Mouse (Mus musculus): Measurements from ENCODE around the gene Abcb11. TPM values are rescaled to one million over a fixed set of nuclear protein-coding genes. Genes with fewer than 3 reads are reported as not detected.

Abcb11 gene
- polyA plus RNA-seq, 1 experiment, result not detected

- TF ChIP-seq POLR2A (IDR thresholded peaks at IDR 0.05; ENCODE audit: insufficient read depth, low read length) (no peak), EP300 (IDR thresholded peaks at IDR 0.05; ENCODE audit: insufficient read depth, low read depth, low read length) (no peak), CTCF (IDR thresholded peaks at IDR 0.05; ENCODE audit: low read depth, low read length) (no peak)
- Histone ChIP-seq H3K9me3 (replicated peaks; ENCODE audit: control insufficient read depth, insufficient read depth, low read length, poor library complexity, severe bottlenecking) (no peaks in the 10 kb centered on the region), H3K9ac (ENCODE audit: low read depth, poor library complexity, severe bottlenecking) (no peak overlapping the region), H3K27me3 (ENCODE audit: control insufficient read depth, insufficient read depth, low read length, poor library complexity, severe bottlenecking) (no peaks in the 10 kb centered on the region), H3K36me3 (ENCODE audit: control insufficient read depth, insufficient read depth, low read length, poor library complexity, severe bottlenecking) (no peaks in the 10 kb centered on the region), H3K27ac (ENCODE audit: insufficient read depth, low read length) (no peak overlapping the region), H3K4me1 (ENCODE audit: control insufficient read depth, insufficient read depth, low read length) (peaks cover 1% of the 10 kb centered on the region), H3K4me3 (ENCODE audit: low read depth, low read length) (no peak overlapping the region)
Observed at GRCm38 (mm10) chr2:69226876-69227275, 115.5 kb downstream of the Abcb11 start.

- no peak overlapping the region for H3K4me3 ChIP-seq (ENCODE audit: low read depth, low read length)
- H3K36me3 ChIP-seq (ENCODE audit: control insufficient read depth, insufficient read depth, low read length, poor library complexity, severe bottlenecking), result no peaks in the 10 kb centered on the region
- H3K27ac ChIP-seq (ENCODE audit: insufficient read depth, low read length), result no peak overlapping the region
- H3K9me3 ChIP-seq (replicated peaks; ENCODE audit: control insufficient read depth, insufficient read depth, low read length, poor library complexity, severe bottlenecking), result no peaks in the 10 kb centered on the region
- peaks cover 1% of the 10 kb centered on the region for H3K4me1 ChIP-seq (ENCODE audit: control insufficient read depth, insufficient read depth, low read length)
- TF ChIP-seq POLR2A (IDR thresholded peaks at IDR 0.05; ENCODE audit: insufficient read depth, low read length), result no peak
- TF ChIP-seq CTCF (IDR thresholded peaks at IDR 0.05; ENCODE audit: low read depth, low read length), result no peak
- no peak for TF ChIP-seq EP300 (IDR thresholded peaks at IDR 0.05; ENCODE audit: insufficient read depth, low read depth, low read length)
- no peak overlapping the region for H3K9ac ChIP-seq (ENCODE audit: low read depth, poor library complexity, severe bottlenecking)
- no peaks in the 10 kb centered on the region for H3K27me3 ChIP-seq (ENCODE audit: control insufficient read depth, insufficient read depth, low read length, poor library complexity, severe bottlenecking)
Observed at GRCm38 (mm10) chr2:69224724-69225123, 117.7 kb downstream of the Abcb11 start.

GRCm38 (mm10) chr2:69222815-69223214 lies 119.6 kb downstream of the Abcb11 start:
- no peak overlapping the region for H3K27ac ChIP-seq (ENCODE audit: insufficient read depth, low read length)
- H3K9ac ChIP-seq (ENCODE audit: low read depth, poor library complexity, severe bottlenecking), result no peak overlapping the region
- H3K4me1 ChIP-seq (ENCODE audit: control insufficient read depth, insufficient read depth, low read length), result no peaks in the 10 kb centered on the region
- H3K4me3 ChIP-seq (ENCODE audit: low read depth, low read length), result no peak overlapping the region
- H3K9me3 ChIP-seq (replicated peaks; ENCODE audit: control insufficient read depth, insufficient read depth, low read length, poor library complexity, severe bottlenecking), result no peaks in the 10 kb centered on the region
- H3K36me3 ChIP-seq (ENCODE audit: control insufficient read depth, insufficient read depth, low read length, poor library complexity, severe bottlenecking), result no peaks in the 10 kb centered on the region
- H3K27me3 ChIP-seq (ENCODE audit: control insufficient read depth, insufficient read depth, low read length, poor library complexity, severe bottlenecking), result no peaks in the 10 kb centered on the region
- no peak for TF ChIP-seq CTCF (IDR thresholded peaks at IDR 0.05; ENCODE audit: low read depth, low read length)
- TF ChIP-seq POLR2A (IDR thresholded peaks at IDR 0.05; ENCODE audit: insufficient read depth, low read length), result no peak
- TF ChIP-seq EP300 (IDR thresholded peaks at IDR 0.05; ENCODE audit: insufficient read depth, low read depth, low read length), result no peak

DNA sequence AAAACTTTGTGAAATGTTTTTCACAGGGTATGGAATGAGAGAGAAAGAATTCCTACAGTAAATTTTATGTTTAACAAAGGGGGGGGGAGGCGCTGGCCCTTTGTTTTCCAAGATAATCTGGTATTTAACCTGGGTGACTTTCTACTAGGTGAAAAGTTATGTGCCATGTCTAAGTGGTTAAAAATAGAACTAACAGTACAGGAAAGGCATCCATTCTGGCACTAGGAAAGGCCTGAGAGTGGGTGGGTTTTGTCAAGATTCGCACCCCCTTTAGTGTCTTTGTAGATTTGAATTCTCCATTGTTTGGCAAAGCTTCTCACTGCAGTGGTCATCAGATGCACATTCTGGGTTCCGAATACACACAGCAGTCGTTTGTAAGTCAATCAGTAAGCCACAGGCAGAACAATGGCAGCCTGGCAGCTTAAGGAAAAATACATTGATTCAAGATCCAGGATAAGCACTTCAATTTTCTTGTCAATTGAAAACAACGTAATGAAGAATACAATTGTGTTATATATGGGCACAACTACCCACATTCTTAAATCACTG lies 120.5 kb downstream of the Abcb11 start:
- TF ChIP-seq EP300 (IDR thresholded peaks at IDR 0.05; ENCODE audit: insufficient read depth, low read depth, low read length), result no peak
- Histone ChIP-seq H3K27ac (ENCODE audit: insufficient read depth, low read length) (no peak overlapping the region), H3K27me3 (ENCODE audit: control insufficient read depth, insufficient read depth, low read length, poor library complexity, severe bottlenecking) (no peaks in the 10 kb centered on the region), H3K4me1 (ENCODE audit: control insufficient read depth, insufficient read depth, low read length) (no peaks in the 10 kb centered on the region), H3K9ac (ENCODE audit: low read depth, poor library complexity, severe bottlenecking) (no peak overlapping the region), H3K36me3 (ENCODE audit: control insufficient read depth, insufficient read depth, low read length, poor library complexity, severe bottlenecking) (no peaks in the 10 kb centered on the region), H3K9me3 (replicated peaks; ENCODE audit: control insufficient read depth, insufficient read depth, low read length, poor library complexity, severe bottlenecking) (no peaks in the 10 kb centered on the region), H3K4me3 (ENCODE audit: low read depth, low read length) (no peak overlapping the region)

GRCm38 (mm10) chr2:69215242-69215641 lies 127.2 kb downstream of the Abcb11 start:
- no peak for TF ChIP-seq EP300 (IDR thresholded peaks at IDR 0.05; ENCODE audit: insufficient read depth, low read depth, low read length)
- TF ChIP-seq CTCF (IDR thresholded peaks at IDR 0.05; ENCODE audit: low read depth, low read length), result no peak
- TF ChIP-seq POLR2A (IDR thresholded peaks at IDR 0.05; ENCODE audit: insufficient read depth, low read length), result no peak
- Histone ChIP-seq H3K4me1 (ENCODE audit: control insufficient read depth, insufficient read depth, low read length) (peaks cover 2% of the 10 kb centered on the region), H3K27me3 (ENCODE audit: control insufficient read depth, insufficient read depth, low read length, poor library complexity, severe bottlenecking) (no peaks in the 10 kb centered on the region), H3K4me3 (ENCODE audit: low read depth, low read length) (no peak overlapping the region), H3K27ac (ENCODE audit: insufficient read depth, low read length) (no peak overlapping the region), H3K9me3 (replicated peaks; ENCODE audit: control insufficient read depth, insufficient read depth, low read length, poor library complexity, severe bottlenecking) (no peaks in the 10 kb centered on the region), H3K36me3 (ENCODE audit: control insufficient read depth, insufficient read depth, low read length, poor library complexity, severe bottlenecking) (no peaks in the 10 kb centered on the region), H3K9ac (ENCODE audit: low read depth, poor library complexity, severe bottlenecking) (no peak overlapping the region)

DNA sequence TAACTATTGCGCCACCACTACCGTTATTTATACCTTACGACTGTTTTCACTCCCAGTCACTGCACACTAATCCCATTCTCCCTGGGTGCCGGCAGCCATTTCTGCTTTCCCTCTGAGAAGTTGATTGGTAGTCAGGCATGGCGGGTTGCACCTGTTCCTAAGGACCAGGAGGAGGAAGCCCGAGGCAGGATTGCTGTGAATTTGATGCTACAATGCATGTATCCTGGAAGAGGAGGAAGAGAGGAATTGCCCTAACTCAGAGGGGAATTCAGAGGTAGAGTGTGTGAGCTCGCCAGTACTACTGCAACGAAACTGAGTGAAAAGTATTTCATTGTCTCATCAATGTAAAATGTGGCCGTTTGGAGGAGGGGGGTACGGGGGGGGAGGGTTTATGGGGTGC lies 129.8 kb downstream of the Abcb11 start:
- Histone ChIP-seq H3K9me3 (replicated peaks; ENCODE audit: control insufficient read depth, insufficient read depth, low read length, poor library complexity, severe bottlenecking) (no peaks in the 10 kb centered on the region), H3K4me3 (ENCODE audit: low read depth, low read length) (no peak overlapping the region), H3K9ac (ENCODE audit: low read depth, poor library complexity, severe bottlenecking) (no peak overlapping the region), H3K27me3 (ENCODE audit: control insufficient read depth, insufficient read depth, low read length, poor library complexity, severe bottlenecking) (no peaks in the 10 kb centered on the region), H3K27ac (ENCODE audit: insufficient read depth, low read length) (no peak overlapping the region), H3K4me1 (ENCODE audit: control insufficient read depth, insufficient read depth, low read length) (peaks cover 2% of the 10 kb centered on the region), H3K36me3 (ENCODE audit: control insufficient read depth, insufficient read depth, low read length, poor library complexity, severe bottlenecking) (no peaks in the 10 kb centered on the region)
- no peak for TF ChIP-seq CTCF (IDR thresholded peaks at IDR 0.05; ENCODE audit: low read depth, low read length)
- no peak for TF ChIP-seq EP300 (IDR thresholded peaks at IDR 0.05; ENCODE audit: insufficient read depth, low read depth, low read length)
- TF ChIP-seq POLR2A (IDR thresholded peaks at IDR 0.05; ENCODE audit: insufficient read depth, low read length), result no peak
